Mouse (Mus musculus): ENCODE measurements around the gene Svs2. TPM values are rescaled to one million over a fixed set of nuclear protein-coding genes. Genes with fewer than 3 reads are reported as not detected.
"Not testable (repeated sequence)": the region's sequence is repeated elsewhere in the genome, so short reads cannot be mapped to it uniquely, and the experiment has no call there.

The Svs2 gene
- total RNA-seq (2021): not detected
- long read RNA-seq, experiment 1: 0 reads
- long read RNA-seq, experiment 2: 0 reads

DNA sequence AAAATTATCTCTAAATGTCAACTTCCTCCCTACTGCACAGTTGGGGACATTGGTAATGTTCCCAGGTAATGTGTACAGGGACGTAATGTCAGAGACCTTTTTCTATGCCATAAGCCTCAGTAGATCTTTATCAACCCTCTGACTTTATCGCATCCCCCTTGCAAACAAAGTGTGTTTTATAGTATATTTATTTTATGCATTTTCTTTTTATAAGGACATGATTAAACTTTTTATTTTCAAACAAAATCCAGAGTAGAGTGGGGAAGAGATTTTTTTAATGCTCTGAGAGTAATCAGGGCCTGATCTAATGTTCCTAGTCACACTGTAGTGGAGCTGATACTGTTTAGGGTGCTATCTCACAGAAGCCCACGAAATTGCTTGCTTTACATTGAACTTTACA lies at the start of gene Svs2:
Gene Svs2, minus strand, starts transcription at position 101 of the 400 bp plus-strand sequence.
- no peak within 1 kb of the TSS for H3K27ac ChIP-seq
- intact Hi-C loops (cut with DNase I): no loop called here
- H3K4me3 ChIP-seq: no peak within 1 kb of the TSS
- DNase-seq: no peak
- TF ChIP-seq CTCF (IDR thresholded peaks at IDR 0.05): no peak

DNA sequence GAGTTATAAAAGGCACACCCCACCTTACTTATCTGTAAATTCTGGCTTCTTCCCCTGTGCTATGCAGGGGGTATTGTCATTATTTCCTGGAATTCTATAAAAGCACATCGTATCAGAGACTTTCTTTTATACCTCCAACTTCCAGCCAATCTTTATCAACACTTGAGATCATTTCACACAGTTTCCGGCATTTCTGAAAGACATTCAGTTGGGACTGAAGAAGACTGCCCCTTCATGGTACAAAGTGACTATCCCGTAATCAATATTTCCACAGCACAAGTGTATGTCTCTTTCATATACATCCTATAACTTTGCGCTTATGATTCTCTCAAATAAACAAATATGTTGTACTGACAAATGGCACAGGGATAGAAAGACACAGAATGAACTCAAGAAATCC lies 40.1 kb upstream of the Svs2 start, which contains the start of gene Svs4:
Gene Svs4, minus strand, starts transcription at position 101 of the 400 bp plus-strand sequence.
- no peak for TF ChIP-seq CTCF (IDR thresholded peaks at IDR 0.05)
- Histone ChIP-seq H3K4me3 (no peak within 1 kb of the TSS), H3K27ac (no peak within 1 kb of the TSS)
- intact Hi-C loops (cut with DNase I): no loop called here
- no peak for DNase-seq

DNA sequence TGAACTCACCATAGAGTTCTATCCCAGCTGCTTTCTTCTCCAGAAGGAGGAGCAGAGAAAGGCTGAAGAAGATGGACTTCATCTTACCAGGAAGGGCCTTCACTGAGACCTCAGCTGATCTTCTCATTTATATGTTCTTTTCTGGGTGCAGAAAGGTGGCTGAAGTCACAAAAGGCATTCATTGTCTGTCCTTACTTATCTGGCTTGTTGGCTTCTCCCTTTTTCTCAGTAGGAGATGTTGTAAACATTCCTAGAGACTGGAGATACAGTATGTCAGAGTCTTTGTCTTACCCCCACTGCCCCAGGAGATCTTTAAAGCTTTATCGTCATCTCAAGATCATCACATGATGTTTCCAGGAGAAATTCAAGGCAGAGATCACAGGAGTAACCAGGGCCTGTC lies 18.3 kb upstream of the Svs2 start, which contains the start of gene Svs3b:
Gene Svs3b, minus strand, starts transcription at position 101 of the 400 bp plus-strand sequence.
- H3K4me3 ChIP-seq; H3K27ac ChIP-seq; DNase-seq; intact Hi-C loops (cut with DNase I): not testable (repeated sequence)

DNA sequence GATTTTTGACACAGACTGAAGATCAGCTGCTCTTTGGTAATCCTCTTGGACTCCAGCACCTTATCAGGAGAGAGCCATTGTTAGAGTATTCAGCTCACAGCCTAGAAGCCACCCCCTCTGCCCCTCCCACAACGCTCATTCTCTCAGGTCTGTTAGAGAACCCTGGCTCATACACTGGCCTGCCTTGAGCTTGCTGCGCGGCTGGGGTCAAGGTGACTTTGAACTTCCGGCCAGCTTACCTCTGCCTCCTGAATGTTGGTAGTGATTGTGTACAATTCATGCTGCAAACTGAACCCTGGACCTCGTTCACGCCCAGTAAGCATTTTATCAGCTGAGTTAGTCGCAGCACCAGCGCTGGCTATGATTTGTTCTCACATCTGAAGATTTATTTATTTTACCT lies 5.6 kb downstream of the Svs2 start:
- intact Hi-C loops (cut with DNase I): no loop called here
- Histone ChIP-seq H3K4me3 (no peak overlapping the region), H3K27ac (no peak overlapping the region)
- DNase-seq: no peak
- TF ChIP-seq CTCF (IDR thresholded peaks at IDR 0.05): no peak

DNA sequence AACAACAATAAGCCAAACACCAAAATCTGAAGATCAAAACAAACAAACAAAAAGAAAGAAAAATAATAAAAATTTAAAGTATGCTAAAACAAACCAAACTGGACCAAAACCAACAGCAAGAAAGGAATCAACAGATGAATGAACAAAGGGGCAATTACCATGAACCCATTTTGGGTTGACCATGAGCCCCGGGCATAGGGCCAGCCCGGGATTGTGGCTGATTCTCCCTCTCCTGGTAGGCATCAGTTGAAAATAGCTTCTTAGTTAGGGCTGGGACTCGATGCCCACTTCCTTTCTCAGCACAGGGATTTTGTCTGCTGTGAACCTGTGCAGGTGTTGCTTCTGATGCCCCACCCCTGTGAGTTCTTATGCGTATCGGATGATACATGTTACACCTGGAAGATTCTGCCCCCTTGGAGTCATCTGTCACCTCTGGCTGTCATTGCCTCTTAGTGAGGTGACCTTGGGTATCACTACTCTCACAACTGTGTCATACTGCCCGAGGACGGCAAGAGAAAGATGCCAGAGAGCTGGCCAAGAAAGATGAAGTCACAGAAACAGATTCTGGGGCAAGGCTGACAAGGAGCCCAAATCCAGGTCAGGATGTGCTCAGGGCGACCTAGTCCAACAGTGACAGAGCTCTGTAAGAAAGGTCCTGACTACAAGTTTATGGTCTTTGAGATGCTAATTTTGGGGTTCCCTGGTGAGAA lies 9.8 kb downstream of the Svs2 start:
- intact Hi-C loops (cut with DNase I): no loop called here
- no peak overlapping the region for H3K4me3 ChIP-seq
- no peak for TF ChIP-seq CTCF (IDR thresholded peaks at IDR 0.05)
- no peak overlapping the region for H3K27ac ChIP-seq
- DNase-seq: no peak

DNA sequence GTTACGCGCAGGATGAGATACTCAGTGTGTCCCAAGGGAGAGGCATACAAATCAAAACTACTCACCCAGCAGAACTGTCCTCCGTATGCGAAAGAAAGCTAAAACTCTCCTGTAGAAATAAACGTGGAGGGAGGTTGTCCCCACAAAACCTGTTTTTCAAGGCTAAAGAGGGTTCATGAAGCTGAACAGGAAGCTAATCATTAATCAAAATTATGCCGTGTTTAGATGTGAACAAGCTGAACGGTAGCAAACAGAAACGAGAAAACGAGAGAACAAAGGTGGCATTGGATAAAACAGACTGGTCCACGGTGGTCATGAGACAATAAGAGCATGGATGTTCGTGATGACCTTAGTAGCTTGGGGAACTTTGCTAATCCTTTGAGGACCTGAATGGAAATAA lies 16.7 kb downstream of the Svs2 start, which contains the start of gene Wfdc15b:
Gene Wfdc15b, minus strand, starts transcription at position 139 of the 400 bp plus-strand sequence.
- no peak for TF ChIP-seq CTCF (IDR thresholded peaks at IDR 0.05)
- H3K4me3 ChIP-seq: no peak within 1 kb of the TSS
- H3K27ac ChIP-seq: no peak within 1 kb of the TSS
- intact Hi-C loops (cut with DNase I): no loop called here
- no peak for DNase-seq

DNA sequence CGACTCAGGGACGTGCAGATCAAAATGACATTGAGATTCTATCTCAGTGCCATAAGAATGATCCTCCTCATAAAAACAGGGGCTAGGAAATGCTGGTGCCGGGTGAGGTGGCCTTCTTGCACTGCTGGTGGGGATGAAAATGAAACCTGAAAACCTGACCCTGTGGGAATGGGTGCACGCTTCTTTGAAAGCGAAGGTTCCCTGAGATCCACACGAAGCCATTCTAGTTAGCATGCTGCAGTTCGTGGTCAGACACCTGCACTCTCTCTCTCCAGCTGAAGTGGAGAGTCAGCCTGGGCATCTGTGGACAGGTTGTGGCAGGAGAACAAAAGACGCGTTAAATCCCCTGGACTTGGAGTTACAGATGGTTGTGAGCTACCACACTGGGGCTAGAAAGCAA lies 19.0 kb downstream of the Svs2 start:
- intact Hi-C loops (cut with DNase I): no loop called here
- H3K4me3 ChIP-seq: no peak overlapping the region
- no peak overlapping the region for H3K27ac ChIP-seq
- no peak for TF ChIP-seq CTCF (IDR thresholded peaks at IDR 0.05)
- no peak for DNase-seq

DNA sequence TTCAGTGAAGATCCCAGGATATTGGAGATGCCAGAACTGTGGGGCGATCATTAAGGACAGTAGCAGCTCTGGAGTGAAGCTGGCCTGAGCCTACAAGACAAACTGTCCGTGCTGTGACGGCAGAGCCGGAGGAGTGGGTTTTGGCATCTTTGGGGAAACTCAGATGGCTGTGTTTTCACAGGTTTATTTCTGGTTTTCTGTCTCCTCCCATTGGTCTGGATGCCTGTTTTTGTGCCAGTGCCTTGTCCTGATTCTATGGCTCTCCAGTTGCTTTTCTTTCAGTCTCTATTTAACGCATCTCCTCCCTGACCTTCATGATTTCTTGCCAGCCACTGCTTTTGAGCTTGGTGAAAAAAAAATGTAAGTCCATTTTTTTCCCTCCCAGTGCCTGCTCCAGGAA lies 25.6 kb downstream of the Svs2 start:
- intact Hi-C loops (cut with DNase I): no loop called here
- H3K4me3 ChIP-seq: no peak overlapping the region
- TF ChIP-seq CTCF (IDR thresholded peaks at IDR 0.05): no peak
- no peak for DNase-seq
- H3K27ac ChIP-seq: no peak overlapping the region

DNA sequence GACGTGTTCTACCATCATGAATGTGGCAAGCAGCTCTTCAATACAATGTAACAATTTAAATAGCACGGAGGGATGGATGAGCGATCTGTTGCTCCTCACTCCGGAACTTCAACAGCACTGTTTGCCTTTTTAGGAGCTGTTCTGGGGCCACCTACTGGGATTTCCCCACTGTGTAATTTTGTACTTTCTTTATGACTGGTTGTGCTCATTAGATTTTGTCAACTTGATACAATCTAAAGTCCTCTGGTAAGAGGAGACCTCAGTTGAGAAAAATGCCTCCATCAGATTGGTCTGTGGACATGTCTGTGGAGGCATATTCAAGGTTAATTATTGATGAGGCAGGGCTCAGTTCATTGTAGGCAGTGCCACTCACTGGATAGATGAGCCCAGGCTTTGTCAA lies 27.4 kb downstream of the Svs2 start:
- intact Hi-C loops (cut with DNase I): no loop called here
- Histone ChIP-seq H3K27ac (no peak overlapping the region), H3K4me3 (no peak overlapping the region)
- DNase-seq: no peak
- TF ChIP-seq CTCF (IDR thresholded peaks at IDR 0.05): no peak

DNA sequence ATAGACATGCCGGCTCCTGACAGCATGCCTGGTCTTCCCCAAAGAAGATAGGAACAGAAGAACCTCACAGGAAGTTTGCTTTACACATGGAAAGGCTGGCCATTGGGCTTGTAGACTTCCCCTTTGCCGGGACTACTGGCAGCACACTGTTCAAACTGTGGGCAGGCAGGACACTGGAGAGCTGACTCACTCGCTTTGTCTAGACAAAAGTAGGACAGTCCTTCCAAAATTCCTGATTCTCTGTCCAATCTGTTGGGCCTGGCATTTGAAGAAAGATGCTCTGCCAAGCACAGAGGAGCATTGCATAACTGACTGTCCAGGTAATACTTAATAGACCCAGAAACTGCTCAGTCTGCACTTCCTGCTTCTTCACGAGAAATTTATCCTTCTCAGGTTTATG lies 31.6 kb downstream of the Svs2 start:
- Histone ChIP-seq H3K27ac (no peak overlapping the region), H3K4me3 (no peak overlapping the region)
- intact Hi-C loops (cut with DNase I): no loop called here
- DNase-seq: no peak
- no peak for TF ChIP-seq CTCF (IDR thresholded peaks at IDR 0.05)

DNA sequence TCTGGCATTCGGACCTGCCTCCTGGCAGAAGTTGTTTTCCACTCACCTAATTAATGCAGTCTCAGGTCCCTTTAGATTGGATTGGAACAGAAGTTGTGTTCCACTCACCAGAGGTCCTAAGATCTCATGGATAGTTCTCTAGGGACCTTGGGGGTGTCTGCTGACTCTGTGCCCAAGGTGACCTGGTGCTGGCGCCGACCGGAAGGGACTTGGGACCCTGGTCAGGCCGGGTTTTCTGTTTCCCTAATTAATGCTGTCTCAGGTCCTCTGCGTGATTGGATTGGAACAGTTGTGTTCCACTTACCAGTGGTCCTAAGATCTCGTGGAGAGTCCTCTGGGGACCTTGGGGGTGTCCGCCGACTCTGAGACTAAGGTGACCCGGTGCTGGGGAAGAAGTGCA lies 32.3 kb downstream of the Svs2 start:
- intact Hi-C loops (cut with DNase I); H3K4me3 ChIP-seq; DNase-seq; H3K27ac ChIP-seq: not testable (repeated sequence)

DNA sequence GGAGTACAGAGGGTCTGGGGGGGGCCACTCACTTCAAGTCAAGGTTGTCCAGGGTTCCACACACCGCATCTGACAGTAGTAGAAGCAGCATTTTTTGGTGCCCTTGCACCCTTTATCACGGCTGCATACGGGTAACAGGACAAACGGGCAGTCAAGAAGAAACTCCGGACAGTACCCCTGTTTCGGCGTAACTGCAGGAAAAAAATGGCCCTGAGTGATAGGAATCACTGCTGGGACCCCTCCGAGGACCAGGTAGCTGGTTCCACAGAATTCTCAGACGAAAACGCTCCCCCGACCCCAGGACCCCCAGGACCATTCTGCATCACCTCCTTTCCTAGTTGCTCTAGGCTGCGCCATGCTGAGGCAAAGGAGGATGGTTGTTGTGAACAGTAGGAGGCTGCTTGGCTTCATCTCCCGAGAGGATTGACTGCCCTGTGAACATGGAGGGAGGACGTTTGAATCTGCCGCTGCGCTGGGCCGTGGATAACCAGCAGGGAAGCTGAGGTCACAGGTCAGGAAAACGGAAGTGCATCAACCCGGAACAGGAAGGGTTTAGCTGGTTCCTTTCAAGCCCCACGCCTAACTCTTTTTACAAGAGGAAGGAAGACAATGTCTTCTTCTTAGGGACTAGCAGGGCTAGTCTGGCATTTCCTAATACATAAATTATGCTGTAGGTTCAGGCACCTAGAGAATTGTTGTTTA lies 38.5 kb downstream of the Svs2 start, which contains the start of gene Wfdc15a:
Gene Wfdc15a, minus strand, starts transcription at position 505 of the 702 bp plus-strand sequence.
- intact Hi-C loops (cut with DNase I): no loop called here
- no peak for DNase-seq
- TF ChIP-seq CTCF (IDR thresholded peaks at IDR 0.05): no peak
- no peak within 1 kb of the TSS for H3K4me3 ChIP-seq
- H3K27ac ChIP-seq: no peak within 1 kb of the TSS

DNA sequence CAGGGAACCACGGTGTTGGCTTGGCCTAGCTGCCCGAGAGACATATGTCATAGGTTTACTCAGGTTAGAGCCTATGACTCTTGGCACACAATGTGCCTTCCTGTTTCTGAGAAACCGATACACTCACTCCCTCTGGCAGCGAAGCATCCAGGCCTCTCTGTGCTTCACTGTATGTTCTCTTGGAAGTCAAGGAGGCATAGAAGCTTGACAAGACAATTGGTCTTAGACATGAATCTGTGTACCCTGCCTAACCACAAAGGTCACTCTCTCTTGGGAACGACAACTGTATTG lies 41.6 kb downstream of the Svs2 start:
- Histone ChIP-seq H3K4me3 (no peak overlapping the region), H3K27ac (no peak overlapping the region)
- intact Hi-C loops (cut with DNase I): no loop called here
- no peak for TF ChIP-seq CTCF (IDR thresholded peaks at IDR 0.05)
- DNase-seq: no peak

All from gastrocnemius, adult 2 months (tissue).